Comparison of ENCODE assay signal across 10 mouse cellular contexts in genomic region chr8:93571369-93571985, GRCm38 (mm10). TPM values are rescaled to one million over a fixed set of nuclear protein-coding genes. Genes with fewer than 3 reads are reported as not detected.
A peak's percentile ranks its signal among the peaks of the same experiment; 100 is the strongest.
DNase-seq lines count a peak whose midpoint lies in the region; ATAC-seq lines count a peak whose summit lies in the region.
"Had no signal": no experiment of that assay in that cellular context is flagged by ENCODE, and none has a peak within 500 bp of the region (broad histone marks: within the 10 kb centered on the region; RNA-seq: fewer than 3 reads in every experiment).

No protein-coding gene starts in this region.

- intact Hi-C loops in gastrocnemius, postnatal 14 days (cut with DNase I; ENCODE audit: low total_unique reads): no loop called here

- H3K27ac ChIP-seq in heart, embryonic 14.5 days (replicated peaks in 1 of 2; ENCODE audit: control insufficient read depth in 1 of 2, insufficient read depth in 1 of 2, low read depth in 2 of 2, low read length in 2 of 2): peak overlapping the region; percentile 64 to 96
- H3K27ac ChIP-seq: liver, embryonic 15.5 days had no signal

- DNase-seq in gastrocnemius, adult 18-20 months (ENCODE audit: low spot score): peak; percentile 46
- DNase-seq in gastrocnemius, postnatal 14 days: no peak
- DNase-seq in cerebellum, postnatal 14 days: peak; percentile 39 to 68
- peak; percentile 71 for DNase-seq in kidney, postnatal 10 days
- DNase-seq in lung, postnatal 36 days: peak; percentile 71
- DNase-seq in B cell, adult 2 months: no peak
- DNase-seq in spleen, postnatal 14 days (ENCODE audit: low spot score in 2 of 2): no peak

- H3K9ac ChIP-seq in heart, embryonic 14.5 days (ENCODE audit: low read length): no peak overlapping the region
- H3K9ac ChIP-seq: liver, embryonic 15.5 days had no signal

- H3K4me2 ChIP-seq in heart, embryonic 14.5 days (ENCODE audit: low read length): no peak overlapping the region
- H3K4me2 ChIP-seq: liver, embryonic 15.5 days had no signal

- WGBS in heart, embryonic 14.5 days: 32% methylated on average over 9 of the region's 9 CpGs

- no peak overlapping the region for H3K4me3 ChIP-seq in heart, embryonic 14.5 days (ENCODE audit: control insufficient read depth in 1 of 2, insufficient read depth in 1 of 2, low read depth in 1 of 2, low read length in 2 of 2)
- H3K4me3 ChIP-seq: liver, embryonic 15.5 days had no signal

- ATAC-seq in heart, embryonic 14.5 days (ENCODE audit: insufficient number of reproducible peaks, insufficient read depth, low FRiP score, low read depth): no peak

- H3K9me3 ChIP-seq in heart, embryonic 14.5 days (ENCODE audit: control insufficient read depth, low read length): peaks cover 6% of the 10 kb centered on the region
- H3K9me3 ChIP-seq: liver, embryonic 15.5 days had no signal

- peaks cover 24 to 25% of the 10 kb centered on the region in 2 experiments for H3K4me1 ChIP-seq in heart, embryonic 14.5 days (ENCODE audit: control insufficient read depth in 2 of 2, insufficient read depth in 2 of 2, low read length in 2 of 2)
- H3K4me1 ChIP-seq: liver, embryonic 15.5 days had no signal

- no peaks in the 10 kb centered on the region for H3K36me3 ChIP-seq in heart, embryonic 14.5 days (ENCODE audit: control insufficient read depth, insufficient read depth, low read length)
- H3K36me3 ChIP-seq: liver, embryonic 15.5 days had no signal

- no peaks in the 10 kb centered on the region for H3K27me3 ChIP-seq in heart, embryonic 14.5 days (ENCODE audit: control insufficient read depth, insufficient read depth, low read length)
- H3K27me3 ChIP-seq: liver, embryonic 15.5 days had no signal

RNA-seq across cellular contexts. Expression of gene Ces5a, which starts 35.8 kb away (rescaled TPM):
- under 1 TPM; 0.33 to 0.37 TPM for total RNA-seq in gastrocnemius, adult 18-20 months (2021)
- total RNA-seq in gastrocnemius, postnatal 14 days (2021): 1 to 10 TPM in 1 of 2 experiments, under 1 TPM in 1; 0.24 to 1.4 TPM
- 0.31 and 0.43 TPM in 2 replicates for polyA plus RNA-seq in heart, embryonic 14.5 days (2014; fragmentation: Nextera tagmentation; extraction: Ambion mirVana)
- polyA plus RNA-seq: embryonic facial prominence, embryonic 11.5 days; liver, embryonic 15.5 days had no signal

Comparison
In these comparisons a context has a peak if more than half of its experiments do, and no peak if none do; other contexts are left out.
1. DNase-seq: peak in gastrocnemius, adult 18-20 months (single experiment), cerebellum, postnatal 14 days (2 of 2), kidney, postnatal 10 days (single experiment) and lung, postnatal 36 days (single experiment); none in gastrocnemius, postnatal 14 days (single experiment), B cell, adult 2 months (0 of 2) and spleen, postnatal 14 days (0 of 2).